Mouse (Mus musculus): ENCODE data around the gene D5Ertd579e. TPM values are rescaled to one million over a fixed set of nuclear protein-coding genes. Genes with fewer than 3 reads are reported as not detected.

The D5Ertd579e gene
- total RNA-seq, 2 experiments from 2014 or later = 85.9 to 89.3 TPM

DNA sequence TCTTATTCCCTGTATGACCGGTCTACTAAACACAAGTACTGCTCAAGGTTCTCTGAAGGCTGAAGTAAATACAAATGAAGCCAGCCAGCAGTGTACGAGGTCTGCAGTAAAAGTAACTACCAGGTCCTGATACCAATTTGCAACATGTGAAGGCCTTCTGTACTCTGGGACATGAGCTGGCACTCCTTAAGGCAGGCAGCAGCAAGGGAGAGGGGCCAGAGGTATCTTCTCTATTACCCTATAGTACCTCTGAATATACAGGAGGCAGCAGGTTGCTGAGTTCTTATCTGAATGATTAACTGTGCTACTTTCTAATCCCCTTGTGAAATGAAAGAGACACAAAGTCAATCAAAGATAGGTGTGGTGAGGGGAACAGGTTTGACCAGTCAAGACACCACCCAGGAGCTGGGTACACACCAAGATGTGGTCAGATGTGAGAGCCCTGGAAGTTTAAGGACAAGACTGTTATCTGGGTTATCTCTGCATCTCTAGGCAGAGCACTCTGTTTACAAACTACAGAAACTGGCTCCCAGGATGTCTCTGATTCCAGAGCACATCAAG lies 86.8 kb downstream of the D5Ertd579e start:
- no peak for DNase-seq

DNA sequence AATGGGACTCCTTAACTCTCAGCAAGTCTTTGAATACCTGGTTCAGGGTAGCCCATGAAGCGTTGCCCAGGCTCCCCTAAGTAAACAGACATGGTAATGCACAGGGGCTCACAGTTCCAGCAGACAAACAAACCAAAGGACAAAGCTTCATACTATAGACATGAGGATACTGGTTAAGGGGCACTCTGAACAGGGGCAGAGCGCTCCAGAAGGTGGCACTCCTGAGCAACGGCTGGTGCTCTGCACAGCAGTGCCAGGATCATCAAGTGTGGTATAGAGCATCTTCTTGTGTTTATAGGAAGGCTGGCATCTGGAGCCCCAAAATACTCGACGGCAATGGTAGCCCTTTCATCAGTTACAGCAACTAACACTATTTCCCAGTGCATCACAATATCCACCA lies 92.8 kb downstream of the D5Ertd579e start:
- DNase-seq = peak; percentile 34 to 65

DNA sequence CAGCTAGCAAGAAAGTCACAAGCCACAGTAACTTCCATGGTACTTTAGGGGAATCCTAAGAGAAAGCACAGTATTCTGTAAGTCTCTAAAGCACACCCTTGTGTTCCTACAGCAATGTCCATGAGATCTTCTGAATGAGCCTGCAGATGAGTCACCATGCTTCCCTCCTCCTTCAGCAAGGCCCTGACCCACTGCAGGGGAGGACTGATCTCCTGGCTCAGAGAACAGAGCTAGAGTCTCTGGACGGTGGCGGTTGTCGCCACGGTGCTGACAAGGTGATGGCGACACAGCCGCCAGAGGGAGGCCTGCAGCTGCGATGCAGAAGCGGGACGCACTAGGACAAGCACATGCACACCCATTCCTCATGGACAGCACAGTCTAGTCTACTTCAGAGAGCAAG lies 93.8 kb downstream of the D5Ertd579e start:
- DNase-seq = no peak

DNA sequence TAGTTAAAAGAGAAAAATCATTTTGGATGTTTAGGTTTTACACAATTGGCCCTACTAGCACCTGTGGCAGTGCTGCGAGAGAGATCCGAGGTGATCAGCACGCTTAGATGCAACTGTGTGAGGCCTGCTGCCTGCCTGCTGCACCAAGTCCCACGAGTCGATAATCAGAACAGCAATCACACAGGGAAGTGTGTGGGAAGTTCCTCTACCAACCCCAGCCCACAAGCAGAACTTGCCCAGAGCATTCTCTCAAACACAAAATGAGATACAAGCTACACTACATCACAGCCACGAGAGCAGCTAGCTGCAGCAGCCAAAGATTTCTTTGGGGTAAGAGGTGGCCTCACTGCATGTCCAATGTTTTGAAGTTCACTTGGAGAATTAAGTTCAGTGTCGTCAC lies 94.3 kb downstream of the D5Ertd579e start:
- DNase-seq = no peak

DNA sequence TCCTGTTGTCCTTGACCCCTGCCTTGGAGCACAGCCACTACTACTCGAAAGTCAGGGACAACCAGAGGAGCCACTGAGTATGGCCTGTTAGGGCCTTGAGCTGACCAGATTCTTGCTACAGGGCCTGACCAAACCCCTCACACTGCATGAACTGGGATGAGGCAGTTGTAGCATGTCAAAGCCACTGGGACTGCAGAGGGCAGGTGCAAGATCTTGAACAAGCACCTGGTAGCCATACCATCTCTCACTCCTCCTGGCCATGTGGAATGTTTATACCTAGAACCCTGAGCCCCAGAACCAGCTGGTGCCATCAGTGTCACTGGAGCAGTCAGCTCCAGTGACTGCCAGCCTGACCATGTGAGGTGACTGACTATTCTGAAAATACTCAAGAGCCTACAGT lies 96.9 kb downstream of the D5Ertd579e start:
- DNase-seq = no peak

DNA sequence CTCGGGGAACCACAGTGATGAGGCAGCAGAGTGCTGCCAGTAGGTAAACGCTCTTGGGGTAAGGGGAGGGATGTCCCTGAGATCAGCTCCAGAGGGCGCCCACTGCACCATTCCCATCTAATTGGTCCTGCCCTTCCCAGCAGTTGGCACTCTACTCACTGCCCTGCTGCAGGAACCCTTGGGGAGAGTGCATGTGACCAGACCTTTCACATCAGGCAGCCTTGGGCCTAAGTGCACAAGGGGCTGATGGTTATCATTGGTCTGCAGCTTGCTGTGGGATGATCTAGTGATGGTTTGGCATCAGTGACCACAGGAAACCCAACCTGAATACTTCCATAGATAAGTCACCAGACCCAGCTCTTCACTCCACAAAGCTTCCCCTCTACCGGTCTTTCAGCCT lies 98.2 kb downstream of the D5Ertd579e start:
- no peak for DNase-seq

DNA sequence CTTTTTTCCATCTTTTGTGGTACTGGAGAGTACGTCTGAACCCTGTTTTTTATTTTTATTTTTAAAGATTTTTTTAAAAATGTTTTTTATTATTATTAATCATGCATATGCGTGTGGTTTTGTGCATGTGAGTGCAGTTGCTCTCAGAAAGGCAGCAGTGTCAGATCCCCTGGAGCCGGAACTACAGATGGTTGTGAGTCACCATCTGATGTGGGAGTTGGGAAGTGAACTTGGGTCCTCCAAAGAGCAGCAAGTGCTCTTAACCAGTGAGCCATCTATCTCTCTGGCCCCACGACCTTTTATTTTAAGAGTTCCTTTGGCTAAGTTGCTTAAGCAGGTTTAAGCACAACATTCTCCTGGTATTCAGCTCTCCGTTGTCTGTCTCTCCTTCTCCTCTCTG lies 99.6 kb downstream of the D5Ertd579e start:
- DNase-seq = no peak

DNA sequence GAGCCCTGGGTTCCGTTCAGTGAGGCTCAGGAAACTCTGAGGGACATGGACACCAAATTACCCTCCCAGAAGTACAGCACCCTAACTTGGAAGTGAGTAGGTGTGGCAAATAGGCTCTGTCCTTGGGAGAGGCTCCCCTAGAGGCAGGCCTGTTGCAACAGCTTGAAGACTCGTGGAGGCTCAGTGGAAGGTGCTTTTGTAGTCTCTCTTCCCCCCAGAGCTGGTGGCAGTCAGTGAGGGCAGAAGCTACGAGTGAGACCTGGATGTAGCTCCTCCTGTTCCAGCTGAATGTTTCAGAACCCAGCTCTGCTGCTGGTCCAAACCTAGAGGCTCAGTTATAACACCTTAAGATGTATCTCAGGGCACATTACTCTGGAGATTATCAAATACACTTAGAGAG lies 100.7 kb downstream of the D5Ertd579e start:
- no peak for DNase-seq

DNA sequence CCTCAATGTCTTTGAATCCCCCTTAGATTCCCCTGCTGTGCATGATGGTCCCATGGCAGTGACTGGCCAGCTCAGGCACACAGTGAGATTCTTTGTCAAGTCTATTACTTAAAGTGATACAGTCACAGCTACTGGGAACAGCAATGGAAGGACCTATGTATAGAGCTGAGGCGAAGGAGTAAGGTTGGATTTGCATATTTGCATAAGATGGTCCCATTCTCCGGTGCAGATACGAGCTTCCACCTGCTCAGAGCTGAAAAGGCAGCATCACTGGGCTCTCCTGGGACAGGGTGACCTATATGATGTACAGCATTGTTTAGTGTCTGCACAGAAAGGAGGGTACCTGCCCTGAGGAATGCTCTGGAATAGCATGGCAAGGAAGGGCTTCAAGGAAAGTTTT lies 101.5 kb downstream of the D5Ertd579e start:
- no peak for DNase-seq

DNA sequence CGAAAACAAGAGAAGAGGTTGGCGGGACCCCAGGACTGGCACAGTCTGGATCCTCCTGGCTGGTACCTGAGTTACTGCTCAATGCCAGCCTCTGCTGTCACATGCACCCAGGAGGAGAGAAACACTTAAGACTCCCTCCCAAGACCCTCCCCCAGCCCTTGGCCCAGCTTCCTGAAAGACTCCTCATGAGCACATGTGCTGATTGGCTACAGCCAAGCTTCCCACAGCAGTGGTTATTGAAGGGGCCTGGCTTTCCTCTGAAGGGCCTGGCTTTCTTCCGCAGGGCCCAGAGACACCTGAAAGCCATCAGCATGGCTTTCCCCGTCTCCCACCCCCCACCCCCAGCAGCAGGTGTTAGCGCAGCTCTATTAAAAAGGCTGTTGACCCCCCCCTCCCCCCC lies 102.6 kb downstream of the D5Ertd579e start, which contains the start of gene Tbc1d14:
Gene Tbc1d14 (minus strand): TSS at position 101 of the 400 bp plus-strand sequence.
- DNase-seq = no peak

DNA sequence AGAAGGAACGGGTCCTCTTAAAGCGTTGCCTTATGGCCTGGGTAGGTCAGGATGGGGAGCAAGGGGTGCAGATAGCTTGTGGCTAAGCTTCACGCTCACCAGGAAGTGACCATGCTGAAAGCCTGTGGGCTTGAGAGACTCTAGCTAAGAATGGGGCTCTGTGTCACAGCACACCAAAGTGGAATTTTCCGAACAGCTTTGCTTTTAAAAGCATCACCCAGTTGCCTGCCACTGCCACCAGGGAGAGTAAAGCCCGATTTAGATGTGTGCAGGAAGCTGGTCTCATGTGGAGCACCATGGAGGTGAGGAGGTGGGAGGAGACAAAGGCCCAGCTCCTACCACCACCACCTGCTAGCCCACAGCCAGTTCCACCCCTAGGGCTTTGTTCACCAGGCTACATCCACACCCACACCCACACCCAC lies 105.3 kb downstream of the D5Ertd579e start:
- no peak for DNase-seq

DNA sequence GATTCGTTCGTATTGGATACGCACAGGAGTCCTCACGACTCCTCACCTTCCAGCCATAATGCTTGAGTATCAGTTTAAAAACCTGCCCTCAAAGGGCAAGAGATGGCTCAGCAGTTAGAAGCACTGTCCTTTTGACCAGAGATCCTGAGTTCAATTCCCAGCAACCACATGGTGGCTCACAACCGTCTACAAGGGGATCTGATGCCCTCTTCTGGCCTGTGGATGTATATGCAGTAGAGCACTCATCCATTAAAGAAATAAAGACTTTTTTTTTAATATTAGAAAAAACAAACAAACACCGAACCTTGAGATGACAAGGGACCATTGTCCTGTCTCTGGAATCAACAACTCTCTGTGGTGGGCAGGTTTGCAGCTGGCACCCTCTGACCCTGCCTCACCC lies 111.5 kb downstream of the D5Ertd579e start:
- DNase-seq = no peak

DNA sequence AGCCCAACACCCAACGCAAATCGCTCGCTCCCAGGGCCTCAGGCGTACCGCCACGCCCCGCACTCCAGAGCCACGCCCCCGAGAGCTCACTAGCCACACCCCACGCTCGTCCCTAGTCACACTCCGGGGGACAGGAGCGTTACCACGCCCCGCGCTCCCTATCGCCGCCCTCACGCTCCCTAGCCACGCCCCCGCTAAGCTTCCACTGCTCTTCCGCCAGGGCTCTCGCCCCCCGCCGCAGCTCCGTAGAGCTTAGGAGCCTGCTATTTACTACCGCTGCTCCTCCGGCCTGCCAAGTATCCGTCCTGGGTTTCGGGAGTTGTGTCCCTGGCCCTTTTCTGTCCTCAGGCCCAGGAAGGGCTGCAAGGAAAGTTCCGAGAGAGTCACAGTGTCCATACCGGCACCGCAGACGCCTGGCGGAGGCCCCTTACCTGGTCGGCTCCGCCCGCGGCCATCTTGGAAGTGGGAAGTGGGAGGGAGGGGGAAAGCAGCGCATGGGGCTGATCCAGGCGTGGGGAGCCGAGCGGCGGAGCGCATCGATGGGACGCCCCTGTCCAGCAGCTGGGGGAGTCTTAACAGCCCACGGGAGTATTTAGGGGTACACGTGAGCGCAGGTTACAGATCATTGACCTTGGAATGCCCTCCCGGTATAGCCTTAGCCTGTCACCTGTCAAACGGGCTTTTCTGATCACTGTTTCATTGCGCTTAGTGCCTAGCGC lies 113.7 kb downstream of the D5Ertd579e start:
- DNase-seq = peak; percentile 99 to 100

DNA sequence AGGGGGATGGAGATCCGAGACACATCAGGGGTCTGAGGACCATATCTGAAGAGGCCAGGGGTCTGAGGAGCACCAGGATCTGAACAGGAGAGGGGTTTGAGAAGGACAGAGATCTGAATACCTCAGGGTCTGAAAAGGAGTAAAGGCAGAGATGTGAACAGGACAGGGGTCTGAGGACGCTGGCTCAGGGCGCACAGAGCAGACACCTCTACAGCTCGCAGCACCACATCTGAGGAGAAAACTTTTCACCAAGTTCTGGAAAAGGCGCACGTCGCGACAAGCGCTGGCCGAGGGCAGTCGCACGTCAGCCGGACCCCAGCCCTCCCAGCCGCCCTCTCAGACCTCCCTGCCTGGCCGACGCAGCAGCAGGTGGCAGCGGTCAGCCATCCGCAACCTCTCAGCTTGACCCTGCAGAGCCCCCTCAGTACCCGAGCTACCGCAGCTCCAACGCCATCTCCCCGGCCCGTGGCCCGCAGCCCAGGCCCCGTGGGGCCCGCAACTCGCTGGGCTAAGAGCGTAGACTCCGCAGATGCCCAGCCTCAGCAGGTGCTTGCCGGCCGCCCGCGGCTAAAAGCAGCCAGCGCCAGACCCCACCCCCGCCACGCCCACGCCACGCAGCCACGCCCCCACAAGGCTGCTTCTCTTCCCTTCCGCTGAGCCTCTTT lies 114.4 kb downstream of the D5Ertd579e start:
- no peak for DNase-seq

DNA sequence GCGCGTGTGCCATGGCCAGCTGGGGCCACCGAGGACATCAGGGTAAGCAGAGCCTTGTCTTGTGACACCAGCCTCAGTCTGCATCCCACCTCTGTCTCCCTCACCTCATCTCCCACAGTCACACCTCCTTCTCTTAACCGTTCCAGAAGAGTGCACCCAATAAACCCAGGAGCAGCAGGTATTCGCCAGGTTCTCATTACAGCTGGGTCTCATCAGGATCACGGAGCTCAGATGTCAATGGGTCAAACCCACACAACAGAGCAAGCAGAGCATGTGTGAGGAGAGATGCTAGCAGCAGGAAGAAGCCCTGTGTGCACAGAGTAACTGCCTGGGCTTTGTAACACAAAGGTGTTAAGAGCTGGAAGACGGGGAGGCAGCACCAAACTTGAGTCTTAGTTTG lies 115.9 kb downstream of the D5Ertd579e start:
- DNase-seq = no peak

DNA sequence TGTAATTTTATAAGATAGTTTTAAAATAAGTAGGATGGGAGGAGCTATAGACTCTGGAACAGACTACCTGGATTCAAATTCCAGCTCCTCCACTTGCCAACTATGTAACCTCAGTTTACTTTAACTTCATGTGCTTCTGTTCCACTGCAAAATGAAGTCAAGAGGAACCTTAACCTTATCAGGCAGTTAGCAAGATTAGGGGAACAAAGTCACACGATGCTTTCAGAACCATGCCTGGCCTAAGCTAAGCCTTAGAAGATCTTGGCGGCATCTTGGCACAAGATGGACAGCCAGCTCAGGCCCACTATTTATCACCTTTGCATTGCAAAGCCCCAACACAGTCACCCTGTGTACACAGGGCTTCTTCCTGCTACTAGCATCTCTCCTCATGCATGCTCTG lies 116.8 kb downstream of the D5Ertd579e start:
- DNase-seq = no peak

DNA sequence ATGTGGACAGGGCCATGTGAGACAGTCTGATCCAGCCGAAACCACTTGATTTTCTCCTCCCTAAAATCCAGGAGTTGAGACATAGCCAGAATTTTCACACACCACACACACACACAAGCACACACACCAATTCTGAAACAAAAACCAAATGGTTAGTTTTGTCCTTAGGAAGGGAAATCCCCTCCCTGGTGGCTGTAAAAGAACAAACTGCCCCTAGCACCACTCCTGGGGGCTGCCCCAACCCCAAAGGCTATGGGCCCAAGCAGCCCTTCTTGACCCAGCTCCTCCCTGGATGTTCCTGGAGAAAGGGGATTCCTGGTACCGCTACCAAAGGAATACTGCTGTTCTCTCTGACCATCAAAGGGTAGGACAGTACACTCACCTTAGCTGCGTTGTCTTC lies 119.4 kb downstream of the D5Ertd579e start:
- DNase-seq = no peak

DNA sequence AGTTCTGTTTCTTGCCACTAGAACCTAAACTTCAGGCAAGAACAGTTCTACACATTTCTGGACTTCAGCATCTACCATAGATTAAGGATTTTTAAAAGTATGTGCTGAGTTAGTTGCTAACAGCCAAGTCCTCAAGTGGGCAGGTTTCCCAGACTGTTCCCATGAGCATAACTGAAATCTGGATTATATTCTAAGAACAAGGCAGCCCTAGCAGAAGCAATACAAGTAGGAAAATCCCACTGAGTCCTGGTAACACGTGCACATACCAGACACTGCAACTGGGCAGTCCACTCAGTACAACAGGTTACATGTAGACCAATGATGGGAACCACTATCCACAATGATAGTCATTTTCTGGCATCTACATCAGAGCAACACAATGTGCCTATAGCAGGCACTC lies 120.1 kb downstream of the D5Ertd579e start:
- DNase-seq = peak; percentile 82 to 84

DNA sequence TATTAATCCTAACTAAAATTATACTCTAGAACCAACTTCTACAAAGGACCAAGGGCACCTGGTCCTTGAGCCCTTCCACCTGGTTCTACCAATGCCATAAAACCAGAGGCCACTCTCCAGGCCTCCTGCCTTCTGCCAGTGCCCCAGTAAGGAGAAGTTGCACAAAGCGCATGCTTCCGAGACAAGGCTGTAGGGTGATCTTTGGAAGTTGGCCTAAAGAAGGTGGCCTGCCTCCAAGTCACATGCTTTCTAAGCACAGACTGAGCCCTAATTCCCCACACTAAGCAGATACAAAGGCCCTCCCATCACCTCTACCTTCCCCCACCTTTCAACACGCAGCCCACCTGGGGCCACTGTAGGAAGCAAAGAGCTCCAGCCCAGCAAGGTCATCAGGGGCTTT lies 120.6 kb downstream of the D5Ertd579e start:
- DNase-seq = peak; percentile 84 to 86

DNA sequence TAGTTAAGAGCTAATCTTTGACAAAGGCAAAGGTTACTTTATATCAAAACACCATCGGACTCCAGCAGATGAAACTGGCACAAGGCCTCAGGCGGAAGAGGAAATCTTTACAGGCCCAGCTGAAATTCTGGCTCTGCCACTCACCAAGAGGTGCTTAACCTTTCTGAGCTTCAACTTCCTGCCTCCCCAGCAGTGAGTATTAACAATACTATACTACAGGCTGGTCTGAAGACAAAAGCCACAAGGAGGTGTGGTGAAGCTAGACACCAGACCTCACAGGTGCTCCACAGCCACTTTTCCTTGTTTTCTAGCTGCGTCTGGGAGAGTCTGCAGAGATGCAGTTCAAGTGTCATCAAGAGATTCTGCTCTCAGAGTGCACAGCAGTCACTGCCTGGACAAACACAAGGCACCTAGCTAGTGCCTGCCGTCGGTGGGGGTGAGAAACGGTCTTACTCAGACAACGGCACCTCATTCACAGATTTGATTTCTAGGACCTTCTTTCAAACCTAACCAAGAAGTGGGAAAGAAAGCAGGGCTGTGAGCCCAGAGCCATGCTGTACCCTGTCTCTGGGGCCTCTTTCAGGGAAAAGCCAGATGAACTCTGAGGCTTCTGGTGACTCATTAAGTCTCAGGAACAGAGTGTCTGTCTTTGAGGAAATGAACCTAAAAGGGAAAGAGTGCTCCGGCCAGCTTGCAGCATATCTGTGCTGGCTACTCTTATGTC lies 121.5 kb downstream of the D5Ertd579e start:
- peak; percentile 54 to 70 for DNase-seq

DNA sequence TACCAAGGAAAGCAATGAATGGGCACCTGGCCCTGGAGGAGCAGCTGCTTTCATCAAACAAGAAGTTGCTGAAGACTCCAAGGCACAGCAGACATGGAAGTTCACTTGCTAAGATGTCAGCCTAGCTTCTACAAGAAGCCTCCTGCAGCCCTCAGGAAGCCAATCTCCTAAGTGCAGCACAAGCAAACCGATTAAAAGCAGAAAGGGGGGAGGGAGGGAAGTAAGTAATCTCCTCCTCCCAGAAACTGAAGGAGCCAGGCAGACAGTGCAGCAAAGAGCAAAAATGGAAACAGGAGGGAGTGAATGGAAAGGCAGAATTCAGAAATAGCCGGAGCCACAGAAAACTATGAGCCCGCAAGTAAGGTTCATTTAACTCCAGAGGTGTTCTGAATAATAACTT lies 122.5 kb downstream of the D5Ertd579e start:
- no peak for DNase-seq

DNA sequence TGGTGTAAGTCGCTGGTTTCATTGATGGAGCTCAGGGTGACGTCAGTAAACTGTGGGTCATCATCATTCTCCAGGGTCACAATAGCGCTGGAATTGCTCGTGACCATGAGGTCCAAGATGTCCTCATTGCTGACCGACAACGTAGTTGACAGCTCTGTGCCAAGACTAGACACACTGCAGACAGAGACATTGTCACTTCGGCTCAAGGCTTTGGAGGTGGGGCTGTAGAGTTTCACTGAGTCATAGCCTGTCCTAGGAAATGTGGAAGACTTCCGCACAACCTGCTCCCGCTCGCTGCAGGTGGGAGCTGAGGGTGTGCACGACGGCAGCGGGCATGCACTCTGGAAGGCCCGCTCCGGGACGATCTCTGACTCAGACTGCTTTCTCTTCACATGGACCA lies 124.5 kb downstream of the D5Ertd579e start:
- DNase-seq = no peak

Data from heart, adult 18-20 months (tissue).